Mouse (Mus musculus): ENCODE data around the gene Dmap1.

DNA sequence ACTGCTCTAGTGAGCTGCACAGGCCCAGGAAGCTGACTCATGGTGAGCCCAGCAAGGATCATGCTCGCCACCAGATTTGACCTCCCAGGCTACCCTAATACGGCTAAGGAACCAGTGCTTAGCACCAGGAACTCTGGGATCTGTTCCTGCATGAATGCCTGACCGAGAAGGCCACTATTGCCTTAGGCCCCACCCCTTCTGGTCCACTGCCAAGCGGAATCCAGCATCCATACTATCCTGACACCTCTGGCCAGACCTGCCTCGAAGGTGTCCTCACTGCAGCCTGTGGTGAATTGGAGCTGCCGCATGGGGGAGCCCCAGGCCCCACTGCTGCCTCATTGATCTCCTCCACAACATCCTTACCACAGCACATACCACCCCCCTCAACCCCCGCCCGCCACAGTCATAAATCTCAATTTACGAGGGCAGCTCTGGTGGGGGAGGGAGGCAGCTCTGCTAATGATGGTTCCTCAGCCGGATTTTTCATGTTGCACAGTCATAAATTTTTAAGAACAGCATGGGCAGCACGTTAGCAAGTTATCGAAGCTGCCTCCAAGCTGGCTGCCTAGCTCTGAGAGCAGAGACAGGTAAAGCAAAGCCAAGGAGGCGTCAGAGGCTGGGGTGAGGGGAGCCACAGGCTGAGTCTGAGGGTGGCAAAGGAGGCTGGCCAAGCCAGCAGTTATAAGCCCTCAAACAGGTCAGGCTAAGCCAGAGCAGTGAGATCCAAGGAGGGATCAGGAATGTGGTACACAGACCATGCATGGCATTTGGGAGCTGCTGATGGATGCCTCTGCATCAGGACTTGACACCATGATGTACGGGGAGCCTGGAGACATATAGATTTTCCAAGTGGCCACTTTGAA, 23.3 kb downstream of the Dmap1 start:
- TF ChIP-seq POLR2A (IDR thresholded peaks at IDR 0.05; ENCODE audit: insufficient read depth, low read length) (no peak), CTCF (IDR thresholded peaks at IDR 0.05; ENCODE audit: low read depth, low read length) (peak; percentile 74)
